Mouse (Mus musculus) effector memory CD4-positive, alpha-beta T cell, adult 5 months (primary cell): ENCODE data around the gene Zfp39. TPM values are rescaled to one million over a fixed set of nuclear protein-coding genes. Genes with fewer than 3 reads are reported as not detected.

Experiments used
- polyA plus RNA-seq: library from polyadenylated mRNA; unstranded; fragments of 100-300 nt; shearing (Covaris generic); gene quantifications from one replicate; pipeline ENCODE4 v1.2.1, GENCODE M21; 2017

Zfp39 gene
- 3.0 TPM for polyA plus RNA-seq

DNA sequence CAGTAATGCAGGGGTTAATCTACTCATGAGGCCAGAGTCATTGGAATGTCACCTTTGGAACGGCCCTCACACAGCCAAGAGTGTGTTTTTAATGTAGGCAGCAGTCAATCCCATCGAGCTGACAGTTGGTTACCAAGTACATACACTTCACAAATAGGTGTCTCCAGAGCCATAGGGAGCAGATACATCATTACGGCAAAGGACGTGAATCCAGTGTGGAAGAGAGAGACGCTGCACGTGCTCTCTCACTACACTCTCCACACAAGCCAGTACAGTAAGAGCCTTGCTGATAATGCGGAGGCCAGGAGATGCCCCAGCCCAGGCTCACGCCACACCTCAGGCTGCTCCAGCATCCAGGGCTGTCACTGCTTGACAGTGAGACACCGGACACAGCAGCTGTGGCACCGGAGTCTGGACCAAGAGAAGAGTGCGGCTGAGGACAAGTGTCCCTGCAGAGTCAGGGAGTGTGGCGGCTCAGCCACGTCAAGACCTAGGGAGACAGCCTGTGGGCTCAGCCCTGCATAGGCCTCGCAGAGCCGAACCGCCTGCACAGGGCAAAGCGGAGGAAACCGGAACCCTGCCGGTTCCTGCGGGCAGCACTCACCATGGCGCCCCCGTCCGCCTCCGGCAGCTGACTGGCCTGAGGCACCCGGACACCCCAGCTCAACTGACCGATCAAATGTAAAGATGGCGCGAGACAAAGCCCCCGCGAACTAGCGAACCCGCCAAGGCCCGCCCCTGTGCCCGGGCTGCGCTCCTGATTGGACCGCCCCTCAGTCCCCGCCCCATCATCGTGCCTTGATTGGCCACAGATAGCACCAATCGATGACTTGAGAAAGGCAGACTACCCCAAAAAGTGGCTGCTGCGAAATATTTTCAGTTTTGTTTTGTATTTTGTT is at the start of gene Zfp39:
Gene Zfp39, minus strand, starts transcription at position 715 of the 899 bp plus-strand sequence.

DNA sequence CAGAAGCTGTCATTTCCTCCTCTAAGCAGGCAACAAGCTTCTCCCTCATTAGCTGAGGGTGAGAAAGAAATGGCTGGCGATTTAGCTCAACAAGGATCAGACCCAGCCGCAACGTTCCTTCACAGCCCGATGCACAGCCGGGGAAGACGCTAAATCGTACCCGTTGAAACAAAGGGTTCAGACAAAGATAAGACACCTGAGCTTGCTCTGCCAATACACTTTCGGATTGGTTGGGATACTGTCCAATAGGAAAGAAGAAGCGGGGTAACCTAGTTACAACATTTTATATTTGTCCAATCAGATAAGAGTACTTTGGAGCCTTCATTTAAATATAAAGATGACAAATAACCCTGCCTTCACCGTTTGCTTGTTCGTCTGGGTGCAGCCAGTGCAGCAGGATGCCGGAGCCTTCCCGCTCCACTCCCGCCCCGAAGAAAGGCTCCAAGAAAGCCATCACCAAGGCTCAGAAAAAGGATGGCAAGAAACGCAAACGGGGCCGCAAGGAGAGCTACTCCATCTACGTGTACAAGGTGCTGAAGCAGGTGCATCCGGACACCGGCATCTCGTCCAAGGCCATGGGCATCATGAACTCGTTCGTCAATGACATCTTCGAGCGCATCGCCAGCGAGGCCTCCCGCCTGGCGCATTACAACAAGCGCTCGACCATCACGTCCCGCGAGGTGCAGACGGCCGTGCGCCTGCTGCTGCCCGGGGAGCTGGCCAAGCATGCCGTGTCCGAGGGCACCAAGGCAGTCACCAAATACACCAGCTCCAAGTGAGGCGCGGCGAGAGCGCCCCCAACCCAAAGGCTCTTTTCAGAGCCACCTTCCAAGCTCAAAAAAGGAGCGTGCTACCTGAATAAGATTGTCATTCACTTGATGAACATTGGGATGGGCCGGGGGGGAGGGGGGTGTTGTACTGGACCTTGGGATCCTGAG is 44.8 kb upstream of the Zfp39 start, which contains the start of gene Hist3h2ba:
Gene Hist3h2ba, plus strand, starts transcription at position 379 of the 938 bp plus-strand sequence.

DNA sequence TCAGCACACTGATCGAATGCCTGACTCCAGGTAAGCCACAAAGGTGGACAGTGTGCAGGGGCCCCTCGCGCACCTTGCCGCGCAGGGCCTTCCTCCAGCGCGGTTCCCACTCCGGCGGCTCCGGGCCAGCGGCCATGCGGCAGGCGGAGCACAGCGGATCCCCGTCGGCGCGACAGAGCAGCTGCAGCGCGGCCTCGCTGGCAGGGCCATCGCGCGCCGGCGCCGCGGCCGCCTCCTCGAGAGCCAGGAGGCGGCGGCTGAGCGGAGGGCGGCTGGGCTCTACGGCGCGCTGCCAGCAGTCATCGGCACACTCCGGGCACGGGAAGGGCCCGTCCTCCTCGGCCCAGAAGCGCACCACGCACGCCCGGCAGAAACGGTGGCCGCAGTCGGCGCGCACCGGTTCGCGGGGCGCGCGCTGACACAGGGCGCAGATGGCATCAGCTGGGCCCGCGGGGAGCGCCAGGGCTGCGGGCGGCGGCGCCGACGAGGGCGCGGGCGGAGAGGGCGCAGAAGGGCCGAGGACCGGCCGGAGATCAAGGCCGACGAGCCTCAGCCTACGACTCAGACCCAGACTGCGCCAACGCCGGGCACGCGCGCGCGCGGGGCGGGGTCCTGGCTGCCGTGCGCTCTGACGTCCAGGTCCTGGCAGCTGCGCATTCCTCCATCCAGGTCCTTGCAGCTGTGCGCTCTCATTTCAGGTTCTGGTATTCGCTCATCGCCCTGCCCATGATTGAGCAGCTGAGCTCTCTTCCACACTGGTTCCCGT is 34.5 kb upstream of the Zfp39 start, which contains the start of gene Rnf187:
Gene Rnf187, minus strand, starts transcription at position 595 of the 766 bp plus-strand sequence.

DNA sequence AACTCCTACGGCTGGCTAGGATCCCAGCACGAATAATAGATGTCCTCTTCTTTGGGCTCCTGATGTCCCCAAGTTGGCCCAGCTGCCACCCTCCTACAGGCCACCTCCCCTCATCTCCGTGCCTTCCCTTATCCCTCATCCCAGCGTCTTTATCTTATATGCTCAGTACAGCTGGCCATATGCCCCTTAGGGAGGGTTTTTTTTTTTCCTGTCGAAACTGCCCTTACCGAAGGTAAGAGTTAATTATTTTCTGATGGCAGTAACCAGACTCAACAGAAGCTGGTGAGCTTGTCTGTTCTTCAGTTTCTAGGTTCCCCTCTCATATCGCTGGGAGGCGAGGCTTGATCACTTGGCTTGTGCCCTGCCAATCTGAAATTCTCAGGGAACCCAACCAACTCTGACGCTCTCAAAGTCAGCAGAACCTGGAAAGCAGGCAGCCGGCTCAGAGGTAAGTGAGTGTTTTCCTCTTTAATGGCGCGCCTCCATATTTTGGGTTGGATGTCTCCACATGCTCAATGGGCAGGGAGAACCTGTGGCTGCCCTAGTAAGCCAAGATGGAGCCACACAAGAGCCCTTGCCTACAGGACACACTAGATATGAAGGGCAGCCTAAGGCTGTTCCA is 13.8 kb upstream of the Zfp39 start, which contains the start of gene Btnl10:
Gene Btnl10, plus strand, starts transcription at position 164 of the 622 bp plus-strand sequence.

DNA sequence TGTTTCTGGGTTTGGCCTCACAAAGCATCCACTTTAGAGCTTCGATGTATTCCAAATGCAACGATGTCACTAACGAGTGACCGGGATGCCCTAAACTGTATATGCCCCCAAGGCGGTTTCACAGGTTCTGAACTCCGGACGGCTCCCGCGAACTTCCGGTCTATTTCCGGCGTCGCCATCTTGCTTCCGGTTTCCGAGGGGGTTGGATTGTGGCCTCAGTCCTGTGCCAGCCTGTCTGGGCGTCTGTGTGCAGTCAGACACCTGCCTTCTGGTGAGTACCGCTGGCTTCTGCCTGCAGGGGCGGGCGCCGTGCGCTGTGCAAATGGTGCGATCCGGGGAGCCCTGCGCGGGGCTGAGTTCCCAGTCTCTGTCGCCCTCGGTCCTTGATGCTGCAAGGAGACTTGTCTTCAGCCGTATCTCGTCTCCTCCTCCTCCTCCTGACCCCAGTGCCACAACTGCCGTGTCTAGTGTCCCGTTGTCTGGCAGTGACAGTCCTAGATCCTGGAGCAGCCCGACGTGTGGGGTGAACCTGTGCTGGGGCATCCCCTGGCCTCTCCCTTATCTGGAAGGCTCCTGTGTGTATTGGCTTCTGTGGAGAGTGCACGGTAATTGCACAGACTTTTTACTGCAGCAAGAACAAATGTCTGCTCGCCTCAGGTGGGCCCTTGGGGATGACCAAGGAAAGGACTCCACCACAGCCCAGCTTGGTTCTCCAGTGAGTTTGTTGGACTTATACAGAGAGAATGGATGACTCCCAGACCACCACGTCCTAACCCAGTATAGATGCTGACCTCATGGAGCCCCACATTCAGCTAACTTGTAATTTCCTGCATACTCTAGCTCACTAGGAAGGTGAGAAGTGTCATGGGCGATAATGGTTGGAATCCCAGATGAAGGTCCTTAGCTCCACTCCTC is 36.7 kb downstream of the Zfp39 start, which contains the start of gene 2810021J22Rik:
Gene 2810021J22Rik, plus strand, starts transcription at position 178 of the 915 bp plus-strand sequence.

DNA sequence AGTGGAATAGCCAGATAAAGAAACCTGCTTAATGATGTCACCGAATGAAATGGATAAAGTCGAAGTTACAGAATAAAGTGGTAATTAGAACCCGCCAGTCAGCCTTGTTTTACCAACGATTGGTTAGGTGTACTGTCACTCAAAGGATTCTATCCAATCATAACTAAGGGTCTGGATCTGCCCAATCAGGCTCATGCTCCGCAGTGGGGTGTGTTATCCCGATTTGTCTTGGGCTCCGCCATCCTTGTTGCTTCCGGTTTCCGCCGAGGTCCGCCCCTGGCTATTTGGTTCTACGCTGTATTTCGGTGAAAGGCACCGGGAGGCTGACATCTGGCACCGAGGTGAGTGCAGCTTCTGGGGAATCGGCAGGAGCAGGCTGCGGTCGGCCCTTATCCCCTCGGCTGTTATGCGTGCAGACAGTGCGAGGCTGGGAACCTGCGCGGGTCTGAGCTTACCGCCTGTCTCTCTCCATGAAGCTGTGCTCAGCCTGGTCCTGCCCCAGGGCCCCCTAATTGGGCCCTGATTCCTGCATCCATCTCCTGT is 57.0 kb downstream of the Zfp39 start, which contains the start of gene Gm12258:
Gene Gm12258, plus strand, starts transcription at position 240 of the 543 bp plus-strand sequence.

DNA sequence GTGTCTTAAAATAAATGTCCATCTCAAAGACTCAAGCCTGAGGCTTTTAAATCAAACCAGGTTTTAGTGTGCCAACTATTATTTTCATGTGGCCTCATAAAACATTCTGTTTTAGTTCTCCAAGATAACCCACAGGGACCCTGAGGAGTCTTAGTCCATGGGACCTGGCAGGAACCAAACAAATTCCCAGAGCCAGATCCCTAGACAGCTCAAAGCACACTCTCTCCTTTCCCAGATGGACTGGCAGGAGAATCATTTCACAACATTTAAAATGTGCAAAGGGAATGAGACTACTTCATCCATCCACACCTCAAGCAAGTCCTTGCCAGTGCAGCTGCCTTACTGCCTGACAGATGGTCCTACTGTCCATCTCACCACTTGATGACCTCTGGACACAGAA is 65.1 kb downstream of the Zfp39 start, which contains the start of gene Olfr311:
Gene Olfr311, plus strand, starts transcription at position 301 of the 400 bp plus-strand sequence.

Other genes starting within 250 kb of the Zfp39 start
- not detected for gene Olfr322, start 245.4 kb downstream of the Zfp39 start, polyA plus RNA-seq
- not detected for gene Olfr320, start 223.1 kb downstream of the Zfp39 start, polyA plus RNA-seq
- gene Olfr319, start 205.1 kb downstream of the Zfp39 start, polyA plus RNA-seq = not detected
- gene Olfr318, start 180.2 kb downstream of the Zfp39 start, polyA plus RNA-seq = not detected
- not detected for gene Olfr317, start 165.0 kb downstream of the Zfp39 start, polyA plus RNA-seq
- not detected for gene Olfr316, start 151.5 kb downstream of the Zfp39 start, polyA plus RNA-seq
- not detected for gene Olfr315, start 131.0 kb downstream of the Zfp39 start, polyA plus RNA-seq
- gene Olfr314, start 121.3 kb downstream of the Zfp39 start, polyA plus RNA-seq = not detected
- not detected for gene Fam183b, start 102.3 kb downstream of the Zfp39 start, polyA plus RNA-seq
- gene Olfr313, start 89.2 kb downstream of the Zfp39 start, polyA plus RNA-seq = not detected
- gene Olfr312, start 75.0 kb downstream of the Zfp39 start, polyA plus RNA-seq = 0.12 TPM
- not detected for gene Olfr311, start 65.0 kb downstream of the Zfp39 start, polyA plus RNA-seq
- 1.7 TPM for gene Gm12258, start 57.1 kb downstream of the Zfp39 start, polyA plus RNA-seq
- gene 2810021J22Rik, start 37.0 kb downstream of the Zfp39 start, polyA plus RNA-seq = 3.0 TPM
- gene Btnl10, start 13.7 kb upstream of the Zfp39 start, polyA plus RNA-seq = not detected
- 199 TPM for gene Rnf187, start 34.7 kb upstream of the Zfp39 start, polyA plus RNA-seq
- gene Hist3h2ba, start 44.7 kb upstream of the Zfp39 start, polyA plus RNA-seq = 13.5 TPM
- 23.4 TPM for gene Hist3h2a, start 50.5 kb upstream of the Zfp39 start, polyA plus RNA-seq
- gene Trim17, start 50.5 kb upstream of the Zfp39 start, polyA plus RNA-seq = 0.30 TPM
- gene Trim11, start 73.9 kb upstream of the Zfp39 start, polyA plus RNA-seq = 35.4 TPM
- not detected for gene Obscn, start 232.2 kb upstream of the Zfp39 start, polyA plus RNA-seq